Mouse (Mus musculus): ENCODE results near the gene 4930564D02Rik. TPM values are rescaled to one million over a fixed set of nuclear protein-coding genes. Genes with fewer than 3 reads are reported as not detected.

The 4930564D02Rik gene
- total and polyA plus RNA-seq, 3 experiments, result not detected

DNA sequence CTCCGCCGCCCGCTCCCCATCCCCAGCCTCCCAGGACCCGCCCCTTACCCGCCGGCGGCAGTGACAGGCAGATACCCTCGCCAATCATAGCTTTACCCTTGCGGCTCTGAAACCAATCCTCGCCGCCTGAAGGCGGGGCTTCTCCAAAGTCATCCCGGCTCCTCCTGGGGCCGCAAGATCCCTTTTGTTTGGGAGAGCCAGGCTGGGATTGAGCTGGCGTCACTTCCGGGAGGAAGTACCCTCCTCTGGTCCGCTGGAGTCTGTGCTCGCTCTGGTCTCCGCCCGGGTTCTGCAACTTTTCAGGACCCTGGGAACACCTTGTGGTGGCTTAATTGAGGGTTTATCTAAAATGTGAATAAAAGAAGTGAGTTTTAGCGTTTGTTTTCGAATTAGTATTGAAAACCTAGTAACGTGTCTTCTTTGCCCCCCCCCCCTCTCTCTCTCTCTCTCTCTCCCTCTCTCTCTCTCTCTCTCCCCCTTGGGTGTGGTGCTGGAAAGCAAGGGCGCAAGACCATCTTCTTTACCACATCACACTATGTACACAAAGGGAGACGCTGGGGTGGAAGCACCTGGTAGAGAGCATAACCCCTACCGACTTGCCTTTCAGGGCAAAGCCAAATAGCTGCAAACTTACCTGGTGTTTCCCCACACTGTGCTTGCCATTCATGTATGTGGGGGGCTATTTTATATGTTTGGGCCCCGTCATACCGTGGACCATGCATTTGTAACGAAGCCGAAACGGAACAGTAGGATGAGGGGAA, 13.5 kb upstream of the 4930564D02Rik start, which contains the start of gene Cttnbp2nl:
Gene Cttnbp2nl, minus strand, starts transcription at position 210 of the 761 bp plus-strand sequence.
- Histone ChIP-seq H3K79me2 (replicated peaks; ENCODE audit: control insufficient read depth, insufficient read depth, low read length) (peaks cover 6% of the 10 kb centered on the region), H3K36me3 (ENCODE audit: control insufficient read depth, insufficient read depth, low read length) (peaks cover 2% of the 10 kb centered on the region), H3K9ac (ENCODE audit: low read depth, low read length) (peak within 1 kb of the TSS; percentile 91), H3K27ac (peak within 1 kb of the TSS; percentile 97), H3K4me1 (ENCODE audit: control insufficient read depth, insufficient read depth, low read length) (peaks cover 14% of the 10 kb centered on the region), H3K4me3 (peak within 1 kb of the TSS; percentile 92), H3K27me3 (ENCODE audit: control insufficient read depth, insufficient read depth, low read length) (no peaks in the 10 kb centered on the region)
- intact Hi-C loops (cut with DNase I), result loop anchor here (2.0 kb wide), 1 partner anchor 16 kb away; no protein-coding TSS in a partner anchor
- peak; percentile 99 for DNase-seq
- TF ChIP-seq EP300 (IDR thresholded peaks at IDR 0.05; ENCODE audit: insufficient read depth, low read depth, low read length) (peak; percentile 48; the same call in 1 of the 2 replicates), CTCF (IDR thresholded peaks at IDR 0.05) (no peak), POLR2A (IDR thresholded peaks at IDR 0.05; ENCODE audit: insufficient read depth, low read depth, low read length) (peak; percentile 98)
- 1% methylated on average over 31 of the region's 31 CpGs for WGBS

DNA sequence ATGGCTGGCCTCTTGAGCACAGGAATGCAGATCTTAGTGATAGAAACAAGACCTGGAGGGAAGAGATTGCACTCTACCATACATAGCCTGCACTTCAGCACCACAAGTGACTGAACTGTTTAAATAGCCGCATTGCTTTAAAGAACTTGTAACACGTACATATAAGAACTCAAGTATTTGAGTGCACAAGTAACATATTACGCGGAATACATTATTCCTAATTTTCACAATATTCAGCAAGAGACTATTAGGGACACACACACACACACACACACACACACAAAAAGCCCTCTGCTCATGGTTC, 13.0 kb upstream of the 4930564D02Rik start:
- Histone ChIP-seq H3K27ac (peak overlapping the region; percentile 97), H3K4me1 (ENCODE audit: control insufficient read depth, insufficient read depth, low read length) (peaks cover 16% of the 10 kb centered on the region), H3K4me3 (peak overlapping the region; percentile 92), H3K79me2 (replicated peaks; ENCODE audit: control insufficient read depth, insufficient read depth, low read length) (peaks cover 6% of the 10 kb centered on the region), H3K9ac (ENCODE audit: low read depth, low read length) (peak overlapping the region; percentile 66), H3K36me3 (ENCODE audit: control insufficient read depth, insufficient read depth, low read length) (peaks cover 2% of the 10 kb centered on the region), H3K27me3 (ENCODE audit: control insufficient read depth, insufficient read depth, low read length) (no peaks in the 10 kb centered on the region)
- no peak for DNase-seq
- intact Hi-C loops (cut with DNase I), result loop anchor here (2.0 kb wide), 1 partner anchor 17 kb away; no protein-coding TSS in a partner anchor
- TF ChIP-seq CTCF (IDR thresholded peaks at IDR 0.05), result no peak
- TF ChIP-seq EP300 (IDR thresholded peaks at IDR 0.05; ENCODE audit: insufficient read depth, low read depth, low read length), result no peak
- no peak for TF ChIP-seq POLR2A (IDR thresholded peaks at IDR 0.05; ENCODE audit: insufficient read depth, low read depth, low read length)
- 60% methylated on average over 4 of the region's 4 CpGs for WGBS

DNA sequence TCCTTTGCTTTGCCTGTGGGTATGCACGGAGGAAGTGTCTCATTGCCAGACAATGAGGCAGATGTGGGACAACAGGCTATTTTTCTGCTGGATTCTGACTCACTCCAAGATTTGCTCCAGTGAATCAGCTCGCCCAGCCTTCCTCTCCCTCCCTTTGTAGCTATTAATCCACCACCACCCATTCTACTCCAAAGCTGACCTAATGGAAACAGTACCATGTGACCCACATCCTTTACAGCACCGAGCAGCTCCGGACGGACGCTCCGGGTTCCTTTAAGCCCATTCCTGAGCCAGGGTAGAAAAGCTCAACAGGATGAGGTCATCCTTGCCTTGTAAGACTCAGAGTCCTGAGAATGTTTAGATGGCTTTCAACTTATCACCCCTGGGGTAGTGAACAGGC, 11.7 kb upstream of the 4930564D02Rik start:
- Histone ChIP-seq H3K27ac (peak overlapping the region; percentile 97), H3K27me3 (ENCODE audit: control insufficient read depth, insufficient read depth, low read length) (no peaks in the 10 kb centered on the region), H3K79me2 (replicated peaks; ENCODE audit: control insufficient read depth, insufficient read depth, low read length) (peaks cover 3% of the 10 kb centered on the region), H3K36me3 (ENCODE audit: control insufficient read depth, insufficient read depth, low read length) (peaks cover 2% of the 10 kb centered on the region; the same call in 1 of the 2 replicates), H3K4me1 (ENCODE audit: control insufficient read depth, insufficient read depth, low read length) (peaks cover 16% of the 10 kb centered on the region), H3K9ac (ENCODE audit: low read depth, low read length) (peak overlapping the region; percentile 43; the same call in 1 of the 2 replicates), H3K4me3 (peak overlapping the region; percentile 26; the same call in 1 of the 2 replicates)
- WGBS, result 5% methylated on average over 7 of the region's 7 CpGs
- TF ChIP-seq EP300 (IDR thresholded peaks at IDR 0.05; ENCODE audit: insufficient read depth, low read depth, low read length) (peak; percentile 98), POLR2A (IDR thresholded peaks at IDR 0.05; ENCODE audit: insufficient read depth, low read depth, low read length) (peak; percentile 66), CTCF (IDR thresholded peaks at IDR 0.05) (no peak)
- peak; percentile 69 to 87 for DNase-seq
- intact Hi-C loops (cut with DNase I), result loop anchor here (1.0 to 5.0 kb wide), 2 partner anchors 193 to 266 kb away; partner anchors contain the start of genes Capza1 and St7l

DNA sequence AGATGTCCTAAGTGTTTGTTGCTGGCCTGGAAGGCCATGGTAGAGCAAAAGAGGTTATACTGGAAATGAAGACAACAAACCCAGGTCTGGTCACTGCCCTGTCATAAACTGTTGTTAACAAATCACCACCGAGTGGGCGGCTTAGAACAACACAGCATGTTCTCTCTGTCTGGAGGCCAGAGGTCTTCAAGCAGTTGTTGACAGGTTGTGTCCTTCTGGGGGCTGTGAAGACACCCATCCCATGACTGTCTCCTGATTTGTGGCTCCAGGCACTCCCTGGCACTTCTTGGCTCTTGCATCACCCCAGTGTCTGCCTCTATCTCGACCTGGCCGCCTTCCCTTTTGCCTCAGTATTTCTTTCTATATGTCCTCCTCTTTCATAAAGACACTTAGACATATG, 11.0 kb upstream of the 4930564D02Rik start:
- WGBS, result 40% methylated on average over 4 of the region's 4 CpGs
- peaks cover 2% of the 10 kb centered on the region; the same call in 1 of the 2 replicates for H3K36me3 ChIP-seq (ENCODE audit: control insufficient read depth, insufficient read depth, low read length)
- H3K79me2 ChIP-seq (replicated peaks; ENCODE audit: control insufficient read depth, insufficient read depth, low read length), result peaks cover 3% of the 10 kb centered on the region
- intact Hi-C loops (cut with DNase I), result loop anchor here (1.0 to 5.0 kb wide), 2 partner anchors 193 to 266 kb away; partner anchors contain the start of genes Capza1 and St7l
- peak overlapping the region; percentile 97 for H3K27ac ChIP-seq
- H3K9ac ChIP-seq (ENCODE audit: low read depth, low read length), result no peak overlapping the region
- no peaks in the 10 kb centered on the region for H3K27me3 ChIP-seq (ENCODE audit: control insufficient read depth, insufficient read depth, low read length)
- H3K4me3 ChIP-seq, result no peak overlapping the region
- TF ChIP-seq POLR2A (IDR thresholded peaks at IDR 0.05; ENCODE audit: insufficient read depth, low read depth, low read length), result no peak
- no peak for TF ChIP-seq CTCF (IDR thresholded peaks at IDR 0.05)
- TF ChIP-seq EP300 (IDR thresholded peaks at IDR 0.05; ENCODE audit: insufficient read depth, low read depth, low read length), result no peak
- no peak for DNase-seq
- H3K4me1 ChIP-seq (ENCODE audit: control insufficient read depth, insufficient read depth, low read length), result peaks cover 16% of the 10 kb centered on the region

DNA sequence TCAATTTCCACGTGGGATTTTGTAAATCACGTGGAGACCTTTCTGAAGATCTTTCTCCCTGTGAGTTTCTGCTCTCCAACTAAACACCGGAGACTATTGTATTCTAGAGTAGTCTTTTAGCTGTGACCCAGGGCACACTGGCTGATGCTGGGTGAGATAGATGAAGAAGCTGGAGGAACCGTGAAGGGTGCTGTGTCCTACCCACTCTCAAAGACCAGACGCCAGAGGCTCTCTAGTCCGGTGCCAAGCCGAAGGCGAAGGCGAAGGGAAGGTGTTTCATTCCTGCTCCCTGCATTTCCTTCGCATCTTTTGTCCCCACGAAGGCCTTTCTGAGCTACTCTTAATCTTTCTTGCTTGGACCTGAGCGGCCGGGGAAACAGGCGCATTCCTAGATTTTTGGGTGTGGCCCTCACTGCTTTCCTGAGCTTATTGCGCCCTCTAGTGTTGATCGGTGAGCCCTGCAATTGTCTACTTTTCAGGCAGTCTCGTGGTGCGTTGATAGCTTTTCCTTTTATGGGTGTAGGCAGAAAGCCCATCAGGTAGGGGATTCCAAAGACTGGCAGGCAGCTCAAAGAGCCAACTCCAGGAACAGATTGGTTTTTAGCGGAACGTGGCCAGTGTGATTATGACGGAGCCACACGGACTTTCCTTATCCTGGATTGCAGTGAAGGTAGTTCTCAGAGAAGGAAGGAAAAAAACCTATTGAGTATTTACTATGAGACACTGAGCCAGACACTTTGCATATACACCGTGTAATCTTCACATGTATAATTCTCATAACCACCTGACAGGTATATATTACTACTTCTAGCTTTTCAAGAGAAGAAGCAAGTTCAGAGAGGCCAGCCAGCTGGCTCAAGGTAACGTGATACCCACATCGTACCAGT, 7.8 kb upstream of the 4930564D02Rik start:
- Histone ChIP-seq H3K79me2 (replicated peaks; ENCODE audit: control insufficient read depth, insufficient read depth, low read length) (no peaks in the 10 kb centered on the region), H3K27ac (peak overlapping the region; percentile 76)

More for the DNA sequence above, 7.8 kb upstream of the 4930564D02Rik start:
- TF ChIP-seq POLR2A (IDR thresholded peaks at IDR 0.05; ENCODE audit: insufficient read depth, low read depth, low read length) (no peak), CTCF (IDR thresholded peaks at IDR 0.05) (peak; percentile 98), EP300 (IDR thresholded peaks at IDR 0.05; ENCODE audit: insufficient read depth, low read depth, low read length) (peak; percentile 98)
- peak overlapping the region; percentile 59 for H3K9ac ChIP-seq (ENCODE audit: low read depth, low read length)
- DNase-seq, result peak; percentile 85 to 86
- peak overlapping the region; percentile 18 for H3K4me3 ChIP-seq
- 10% methylated on average over 25 of the region's 25 CpGs for WGBS
- H3K36me3 ChIP-seq (ENCODE audit: control insufficient read depth, insufficient read depth, low read length), result peaks cover 2% of the 10 kb centered on the region; the same call in 1 of the 2 replicates
- no peaks in the 10 kb centered on the region for H3K27me3 ChIP-seq (ENCODE audit: control insufficient read depth, insufficient read depth, low read length)
- intact Hi-C loops (cut with DNase I), result loop anchor here (1.0 to 5.0 kb wide), 3 partner anchors 67 to 345 kb away; partner anchors contain the start of genes Capza1 and St7l
- H3K4me1 ChIP-seq (ENCODE audit: control insufficient read depth, insufficient read depth, low read length), result peaks cover 12% of the 10 kb centered on the region
